Mouse (Mus musculus): ENCODE results near the gene Asgr1.

DNA sequence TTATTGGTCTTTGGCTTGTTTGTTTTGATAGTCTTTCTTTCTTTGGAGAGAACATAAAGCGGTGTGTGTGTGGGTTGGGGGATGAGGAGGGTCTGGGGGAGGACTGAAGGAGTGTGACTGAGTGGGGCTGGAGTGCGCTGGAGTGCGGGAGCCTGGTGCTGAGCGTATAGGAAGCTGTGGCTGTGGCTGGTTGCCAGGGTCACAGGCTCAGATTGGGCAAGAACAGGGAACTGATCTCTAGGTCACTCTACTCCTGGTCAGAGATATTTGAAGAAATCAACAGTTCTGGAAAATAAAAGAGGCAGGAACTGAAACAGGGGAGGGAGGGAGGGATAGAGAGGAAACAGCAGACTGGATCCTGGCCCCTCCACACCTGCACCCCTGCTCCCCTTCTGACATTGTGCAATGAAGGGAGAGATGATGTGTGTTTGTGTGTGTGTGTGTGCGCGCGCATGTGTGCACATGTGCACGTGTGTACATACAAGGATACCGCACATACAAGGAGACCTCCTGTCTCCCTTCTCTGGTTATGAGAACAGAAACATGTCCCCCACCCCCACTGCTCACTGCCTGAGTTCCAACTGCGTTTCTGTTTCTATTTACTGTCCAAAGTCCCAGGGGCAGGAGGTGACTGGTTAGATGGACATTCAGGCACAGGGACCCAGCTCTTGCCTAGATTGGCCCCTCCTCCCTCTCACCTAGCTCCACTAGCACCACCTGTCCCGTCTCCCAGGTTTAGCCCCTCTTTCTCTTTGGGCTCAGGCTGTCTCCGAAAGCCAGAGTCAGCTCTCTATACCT is 38.3 kb downstream of the Asgr1 start, which contains the start of gene Asgr2:
- no peak for TF ChIP-seq CTCF (IDR thresholded peaks at IDR 0.05; ENCODE audit: borderline replicate concordance, extremely low read depth, insufficient read depth, insufficient read length)
- TF ChIP-seq POLR2A (IDR thresholded peaks at IDR 0.05; ENCODE audit: borderline replicate concordance, extremely low read depth, insufficient read depth, insufficient read length, poor library complexity, severe bottlenecking) = no peak

Measured in brain, embryonic 14.5 days (tissue).